Mouse (Mus musculus): ENCODE measurements around the gene Olfr502. TPM values are rescaled to one million over a fixed set of nuclear protein-coding genes. Genes with fewer than 3 reads are reported as not detected.
"Not testable (repeated sequence)": the region's sequence is repeated elsewhere in the genome, so short reads cannot be mapped to it uniquely, and the experiment has no call there.

The Olfr502 gene
- polyA plus RNA-seq (2015; fragmentation: Nextera tagmentation; extraction: Ambion mirVana): not detected in 2 replicates

- no peak within 1 kb of the TSS for H3K4me3 ChIP-seq (ENCODE audit: low read depth, low read length)
- WGBS (ENCODE audit: insufficient replicate concordance): 66% methylated on average over 1 of the region's 1 CpGs
- ATAC-seq (no peak), DNase-seq (no peak)
- TF ChIP-seq EP300 (IDR thresholded peaks at IDR 0.05; ENCODE audit: low read depth): no peak
- H3K4me2 ChIP-seq (ENCODE audit: low read depth, low read length): no peak within 1 kb of the TSS
- no peak within 1 kb of the TSS for H3K27ac ChIP-seq (ENCODE audit: low read depth)
- H3K4me1 ChIP-seq (ENCODE audit: insufficient read depth): no peaks in the 10 kb centered on the region
- no peaks in the 10 kb centered on the region for H3K36me3 ChIP-seq (replicated peaks; ENCODE audit: insufficient read depth, low read length)
- H3K27me3 ChIP-seq (ENCODE audit: insufficient read depth, low read length): no peaks in the 10 kb centered on the region
- H3K9me3 ChIP-seq (ENCODE audit: low read length): no peaks in the 10 kb centered on the region
- H3K9ac ChIP-seq (replicated peaks): no peak within 1 kb of the TSS
These were observed at the start of gene Olfr502 for GRCm38 (mm10) chr7:108524965-108525364. Gene Olfr502, minus strand, starts transcription at chr7:108525065.

GRCm38 (mm10) chr7:108565693-108566092 lies 40.8 kb upstream of the Olfr502 start, which contains the start of gene Olfr504:
Gene Olfr504, minus strand, starts transcription at chr7:108565793.
- Histone ChIP-seq H3K9me3 (ENCODE audit: low read length) (no peaks in the 10 kb centered on the region), H3K36me3 (replicated peaks; ENCODE audit: insufficient read depth, low read length) (no peaks in the 10 kb centered on the region), H3K9ac (replicated peaks) (no peak within 1 kb of the TSS), H3K4me3 (ENCODE audit: low read depth, low read length) (no peak within 1 kb of the TSS), H3K4me2 (ENCODE audit: low read depth, low read length) (no peak within 1 kb of the TSS), H3K27ac (ENCODE audit: low read depth) (no peak within 1 kb of the TSS), H3K27me3 (ENCODE audit: insufficient read depth, low read length) (no peaks in the 10 kb centered on the region), H3K4me1 (ENCODE audit: insufficient read depth) (no peaks in the 10 kb centered on the region)
- TF ChIP-seq EP300 (IDR thresholded peaks at IDR 0.05; ENCODE audit: low read depth) (no peak), CTCF (IDR thresholded peaks at IDR 0.05; ENCODE audit: low read depth) (no peak)
- no peak for DNase-seq
- WGBS (ENCODE audit: insufficient replicate concordance): 63% methylated on average over 1 of the region's 1 CpGs
- no peak for ATAC-seq

GRCm38 (mm10) chr7:108544227-108544626 lies 19.4 kb upstream of the Olfr502 start, which contains the start of gene Olfr503:
Gene Olfr503, plus strand, starts transcription at chr7:108544527.
- not testable (repeated sequence) for H3K4me1 ChIP-seq (ENCODE audit: insufficient read depth); H3K4me3 ChIP-seq (ENCODE audit: low read depth, low read length); H3K27me3 ChIP-seq (ENCODE audit: insufficient read depth, low read length); H3K27ac ChIP-seq (ENCODE audit: low read depth); DNase-seq; H3K36me3 ChIP-seq (replicated peaks; ENCODE audit: insufficient read depth, low read length); H3K9ac ChIP-seq (replicated peaks); ATAC-seq; H3K9me3 ChIP-seq (ENCODE audit: low read length); H3K4me2 ChIP-seq (ENCODE audit: low read depth, low read length)
- 33% methylated on average over 1 of the region's 1 CpGs for WGBS (ENCODE audit: insufficient replicate concordance)

GRCm38 (mm10) chr7:108542416-108542815 lies 17.6 kb upstream of the Olfr502 start:
- TF ChIP-seq CTCF (IDR thresholded peaks at IDR 0.05; ENCODE audit: low read depth) (no peak), EP300 (IDR thresholded peaks at IDR 0.05; ENCODE audit: low read depth) (no peak)
- no peak overlapping the region for H3K27ac ChIP-seq (ENCODE audit: low read depth)
- DNase-seq: no peak
- H3K4me2 ChIP-seq (ENCODE audit: low read depth, low read length): no peak overlapping the region
- WGBS (ENCODE audit: insufficient replicate concordance): 75% methylated on average over 13 of the region's 13 CpGs
- H3K9me3 ChIP-seq (ENCODE audit: low read length): no peaks in the 10 kb centered on the region
- H3K27me3 ChIP-seq (ENCODE audit: insufficient read depth, low read length): no peaks in the 10 kb centered on the region
- no peaks in the 10 kb centered on the region for H3K4me1 ChIP-seq (ENCODE audit: insufficient read depth)
- H3K9ac ChIP-seq (replicated peaks): no peak overlapping the region
- H3K36me3 ChIP-seq (replicated peaks; ENCODE audit: insufficient read depth, low read length): no peaks in the 10 kb centered on the region
- no peak overlapping the region for H3K4me3 ChIP-seq (ENCODE audit: low read depth, low read length)
- ATAC-seq: no peak

Other genes with a start within 250 kb of the Olfr502 start
- gene Olfr490, start 236.1 kb downstream of the Olfr502 start, polyA plus RNA-seq (2015; fragmentation: Nextera tagmentation; extraction: Ambion mirVana): not detected in 2 replicates
- not detected in 2 replicates for gene Olfr491, start 211.6 kb downstream of the Olfr502 start, polyA plus RNA-seq (2015; fragmentation: Nextera tagmentation; extraction: Ambion mirVana)
- gene Olfr492, start 201.4 kb downstream of the Olfr502 start, polyA plus RNA-seq (2015; fragmentation: Nextera tagmentation; extraction: Ambion mirVana): not detected in 2 replicates
- not detected in 2 replicates for gene Olfr493, start 178.1 kb downstream of the Olfr502 start, polyA plus RNA-seq (2015; fragmentation: Nextera tagmentation; extraction: Ambion mirVana)
- gene Olfr494, start 159.7 kb downstream of the Olfr502 start, polyA plus RNA-seq (2015; fragmentation: Nextera tagmentation; extraction: Ambion mirVana): not detected in 2 replicates
- not detected in 2 replicates for gene Olfr495, start 131.9 kb downstream of the Olfr502 start, polyA plus RNA-seq (2015; fragmentation: Nextera tagmentation; extraction: Ambion mirVana)
- gene Olfr497, start 104.6 kb downstream of the Olfr502 start, polyA plus RNA-seq (2015; fragmentation: Nextera tagmentation; extraction: Ambion mirVana): not detected in 2 replicates
- not detected in 2 replicates for gene Olfr498, start 59.7 kb downstream of the Olfr502 start, polyA plus RNA-seq (2015; fragmentation: Nextera tagmentation; extraction: Ambion mirVana)
- not detected in 2 replicates for gene Olfr503, start 19.5 kb upstream of the Olfr502 start, polyA plus RNA-seq (2015; fragmentation: Nextera tagmentation; extraction: Ambion mirVana)
- gene Olfr504, start 40.7 kb upstream of the Olfr502 start, polyA plus RNA-seq (2015; fragmentation: Nextera tagmentation; extraction: Ambion mirVana): not detected in 2 replicates
- gene Olfr506, start 85.7 kb upstream of the Olfr502 start, polyA plus RNA-seq (2015; fragmentation: Nextera tagmentation; extraction: Ambion mirVana): not detected in 2 replicates
- gene Olfr507, start 96.7 kb upstream of the Olfr502 start, polyA plus RNA-seq (2015; fragmentation: Nextera tagmentation; extraction: Ambion mirVana): not detected in 2 replicates
- not detected in 2 replicates for gene Olfr508, start 104.9 kb upstream of the Olfr502 start, polyA plus RNA-seq (2015; fragmentation: Nextera tagmentation; extraction: Ambion mirVana)
- not detected in 2 replicates for gene Olfr509, start 126.8 kb upstream of the Olfr502 start, polyA plus RNA-seq (2015; fragmentation: Nextera tagmentation; extraction: Ambion mirVana)
- not detected in 2 replicates for gene Olfr510, start 141.4 kb upstream of the Olfr502 start, polyA plus RNA-seq (2015; fragmentation: Nextera tagmentation; extraction: Ambion mirVana)
- not detected in 2 replicates for gene Olfr512, start 188.3 kb upstream of the Olfr502 start, polyA plus RNA-seq (2015; fragmentation: Nextera tagmentation; extraction: Ambion mirVana)
- gene Olfr513, start 225.9 kb upstream of the Olfr502 start, polyA plus RNA-seq (2015; fragmentation: Nextera tagmentation; extraction: Ambion mirVana): not detected in 2 replicates